Mouse (Mus musculus) ovary, postnatal 10 days (tissue): ENCODE measurements around the gene Supt5.

Experiments
- DNase-seq: peaks from one replicate; pipeline ENCODE4 v3.0.0; 2022; ENCODE audit warnings: low spot score

Supt5 gene

DNA sequence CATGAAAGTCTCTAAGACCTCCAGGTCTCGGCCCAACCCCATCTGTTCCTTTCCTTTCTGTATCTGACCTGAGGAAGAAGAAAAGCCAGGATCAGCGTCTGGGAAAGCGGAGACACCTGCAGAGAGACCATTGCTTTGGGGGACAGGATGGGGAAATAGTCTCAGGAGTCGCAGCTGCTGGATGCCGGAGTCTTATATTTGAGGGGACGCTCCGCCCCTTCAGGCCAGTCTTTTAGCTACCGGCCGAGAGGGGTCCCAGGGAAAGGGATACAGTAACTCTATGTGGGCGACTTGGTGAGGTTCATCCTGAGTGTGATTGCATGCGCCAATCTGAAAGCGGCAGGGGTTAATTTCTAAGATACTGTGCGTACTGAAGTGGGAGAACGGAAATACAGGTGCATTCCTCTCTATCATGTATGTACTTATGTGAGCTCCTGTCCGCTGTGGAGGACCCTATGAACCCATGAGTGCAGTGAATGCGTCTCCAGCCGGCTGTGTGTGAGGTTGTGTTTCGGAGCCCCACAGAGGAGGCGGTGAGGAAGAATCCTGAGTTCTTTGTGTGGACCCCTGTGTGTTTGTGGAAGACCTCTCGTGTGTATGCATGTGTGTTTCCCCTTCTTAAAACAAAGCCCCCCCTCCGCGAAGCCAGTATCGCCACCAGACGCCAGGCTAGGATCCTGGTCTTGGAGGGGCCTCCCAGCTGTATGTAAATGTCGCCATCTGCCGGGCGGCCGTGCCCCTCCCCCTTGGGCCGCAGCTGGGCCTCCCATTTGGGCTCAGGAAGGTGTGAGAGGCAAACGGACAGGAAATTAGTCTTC lies 36.7 kb downstream of the Supt5 start, which contains the start of gene Dll3:
Gene Dll3, minus strand, starts transcription at position 623 of the 818 bp plus-strand sequence.
- no peak for DNase-seq

DNA sequence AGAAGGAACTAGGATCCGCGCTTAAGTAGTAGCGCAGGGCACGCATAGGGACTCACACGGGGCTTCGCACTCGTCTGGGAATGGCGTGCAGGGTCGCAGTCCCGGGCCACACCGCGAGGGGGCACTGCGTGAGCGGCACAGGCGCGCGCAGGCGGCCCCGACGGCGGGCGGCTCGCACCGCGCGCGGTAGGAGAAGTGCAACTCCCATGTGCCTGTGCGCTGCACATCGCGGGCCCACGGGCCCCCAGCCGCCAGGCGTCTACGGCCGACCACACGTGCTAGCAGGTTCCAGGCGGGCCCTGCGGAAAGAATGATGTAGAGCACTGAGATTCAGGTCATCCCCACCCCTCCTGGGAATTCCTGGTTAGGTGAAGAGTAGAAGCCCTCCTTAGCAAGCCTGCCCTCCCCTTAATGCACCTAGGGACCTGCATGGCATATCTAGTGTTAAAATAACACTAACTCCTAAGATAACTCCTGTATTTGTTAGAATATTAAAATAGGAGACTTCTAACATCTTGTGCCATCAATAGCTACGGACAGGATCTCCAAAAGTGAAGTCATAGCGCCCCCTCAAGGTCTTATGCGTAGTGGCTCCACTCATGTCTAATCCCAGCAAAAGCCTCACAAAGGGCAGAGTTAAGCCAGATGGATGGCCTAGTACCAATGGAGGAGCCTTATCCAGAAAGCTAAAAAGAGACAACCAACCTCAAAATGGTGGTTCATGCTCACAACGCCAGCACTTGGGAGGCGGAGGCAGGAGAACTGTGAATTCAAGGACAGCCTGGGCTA lies 39.5 kb downstream of the Supt5 start:
- DNase-seq, result no peak

DNA sequence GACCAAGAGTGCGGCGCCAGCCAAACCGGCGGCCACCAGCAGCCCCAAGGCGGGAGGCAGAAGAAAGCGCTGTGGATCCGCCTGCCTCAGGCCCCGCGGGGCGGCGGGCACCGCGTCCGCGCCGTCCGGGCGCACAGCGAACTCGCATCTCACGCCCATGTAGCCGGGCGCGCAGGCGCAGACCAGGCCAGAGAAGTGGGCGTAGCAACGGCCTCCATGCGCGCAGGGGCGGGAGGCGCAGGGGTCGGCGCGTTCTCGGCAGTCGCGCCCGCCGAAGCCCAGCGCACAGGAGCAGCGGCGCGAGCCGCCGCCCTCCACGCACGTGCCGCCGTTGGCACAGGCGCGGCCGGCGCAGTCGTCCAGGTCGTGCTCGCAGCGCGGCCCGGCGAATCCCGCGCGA lies 44.1 kb downstream of the Supt5 start:
- peak; percentile 25 for DNase-seq

DNA sequence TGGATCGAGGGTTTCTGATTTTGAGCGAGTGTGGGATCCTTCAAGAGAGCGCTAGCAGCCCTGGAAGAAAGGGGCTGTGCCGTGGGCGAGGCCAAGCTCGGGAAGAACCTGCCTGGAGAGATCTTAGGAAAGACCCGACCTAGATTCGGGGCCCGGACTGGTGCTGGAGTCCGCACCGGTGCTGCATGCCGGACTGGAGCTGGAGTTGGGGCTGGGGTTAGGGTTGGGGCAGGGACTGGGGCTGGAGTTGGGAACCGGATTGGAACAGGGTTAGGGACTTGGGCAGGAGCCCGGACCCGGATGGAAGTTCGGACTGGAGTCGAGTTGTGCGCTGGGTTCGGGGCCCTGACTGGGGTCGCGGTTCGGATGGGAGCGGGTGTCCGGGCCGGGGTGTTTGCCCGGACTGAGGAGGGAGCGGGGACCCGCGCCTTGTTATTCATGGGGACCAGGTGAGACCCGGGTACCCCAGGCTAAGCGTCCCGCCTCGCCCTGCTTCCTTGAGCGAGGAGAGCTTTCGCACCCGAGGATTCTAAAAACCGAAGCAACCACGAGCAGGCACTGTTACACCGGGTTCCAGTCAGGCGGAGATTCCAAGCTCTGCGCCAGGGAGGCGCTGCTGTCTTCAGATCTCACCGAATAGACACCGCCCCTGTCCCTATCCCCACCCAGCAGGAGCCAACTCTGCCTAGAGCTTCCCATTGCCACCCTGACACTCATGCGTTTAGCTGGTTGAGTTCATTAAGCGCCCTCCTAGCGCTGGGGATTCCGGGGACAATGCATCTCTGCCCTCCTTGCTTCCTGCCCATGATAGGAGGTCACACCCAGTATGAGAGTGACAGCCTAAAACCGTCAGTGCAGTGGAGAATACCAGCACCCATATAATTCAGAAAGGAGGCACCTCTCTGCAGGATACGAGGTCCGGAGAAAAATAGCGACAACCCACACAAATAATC lies 47.6 kb downstream of the Supt5 start, which contains the start of gene Selenov:
Gene Selenov, minus strand, starts transcription at position 549 of the 953 bp plus-strand sequence.
- DNase-seq, result no peak

DNA sequence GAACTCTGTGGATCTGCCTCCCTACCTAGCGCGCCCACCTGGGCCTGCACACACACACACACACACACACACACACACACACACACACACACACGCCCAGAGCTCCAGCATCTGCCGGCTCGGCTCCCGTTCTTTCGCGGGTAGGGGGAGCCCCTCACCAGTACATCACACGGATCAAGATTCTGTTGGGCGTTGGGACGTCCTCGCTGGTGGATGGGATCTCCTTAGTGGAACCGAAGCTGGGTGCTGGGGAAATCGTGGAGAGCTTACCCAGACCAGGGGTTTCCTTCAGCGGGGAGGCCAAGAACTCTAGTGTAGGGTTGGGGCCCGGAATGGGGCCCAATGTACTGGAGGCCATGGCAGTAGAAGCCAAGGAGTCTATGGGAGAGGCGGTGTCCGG lies 48.4 kb downstream of the Supt5 start:
- no peak for DNase-seq

DNA sequence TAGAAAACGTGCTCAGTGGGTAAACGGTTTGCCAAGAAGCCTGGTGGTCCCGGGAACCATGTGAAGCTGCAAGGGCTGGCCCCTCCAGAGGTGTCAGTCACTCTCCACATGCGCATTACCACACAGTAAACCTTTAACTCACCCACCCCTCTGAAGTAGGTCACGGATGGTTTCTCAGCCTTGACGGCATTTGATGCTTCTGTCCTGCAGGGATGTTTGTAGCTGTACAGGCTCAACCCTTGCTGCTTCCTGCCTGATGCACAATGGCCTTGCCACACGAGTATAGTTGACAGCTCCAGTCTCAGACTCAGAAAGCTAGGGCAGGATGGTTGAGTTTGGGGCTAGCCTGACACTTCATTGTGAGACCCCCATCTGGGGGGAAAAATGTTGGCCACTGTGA lies 57.9 kb downstream of the Supt5 start:
- DNase-seq, result no peak

DNA sequence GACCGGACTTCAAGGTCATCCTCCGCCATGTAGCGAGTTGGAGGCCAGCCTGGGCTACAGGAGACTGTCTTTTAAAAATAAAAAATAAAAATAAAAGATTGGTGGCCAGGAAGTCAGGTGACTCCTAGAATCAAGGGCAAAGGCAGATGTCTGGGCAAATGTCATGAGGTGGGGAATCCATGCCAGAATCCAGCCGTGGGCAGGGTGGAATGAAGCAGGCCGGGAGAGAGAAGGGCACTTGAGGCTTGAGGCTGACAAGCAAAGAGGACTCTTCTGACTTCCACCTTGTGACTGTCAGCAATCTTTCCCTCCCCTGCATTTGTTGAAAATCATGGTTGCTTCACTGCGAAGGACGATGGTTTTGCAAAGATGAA lies 60.3 kb downstream of the Supt5 start:
- DNase-seq, result no peak

DNA sequence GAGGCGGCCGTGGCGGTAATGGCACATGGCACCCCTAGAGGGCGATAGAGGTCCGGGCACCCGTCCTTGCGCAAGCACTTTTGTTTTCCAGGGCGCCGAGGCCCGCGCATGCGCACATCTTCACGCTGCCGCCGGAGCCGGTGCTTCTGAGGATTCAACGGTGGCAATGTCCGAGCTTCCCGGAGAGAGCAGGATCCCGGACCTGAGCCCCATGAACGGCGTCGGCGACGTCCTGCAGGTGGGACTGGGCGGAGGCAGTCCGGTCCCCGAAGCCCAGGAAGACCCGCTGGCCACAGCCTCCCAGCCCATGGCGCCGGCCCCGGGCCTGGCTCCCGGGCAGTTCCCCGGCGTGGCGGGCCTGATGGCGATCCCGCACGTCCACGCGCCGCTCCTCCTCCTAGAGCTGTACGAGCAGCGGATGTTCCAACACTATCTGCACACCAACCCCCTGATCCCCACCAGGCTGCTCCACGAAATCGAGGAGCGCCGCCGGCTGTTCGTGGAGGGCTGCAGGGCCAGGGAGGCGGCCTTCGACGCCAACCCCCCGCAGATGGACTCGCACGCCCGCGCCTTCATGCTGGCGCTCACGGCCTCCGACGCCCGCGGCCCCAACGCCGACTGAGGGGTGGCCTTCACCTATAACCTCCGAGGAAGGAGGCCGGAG lies 60.8 kb downstream of the Supt5 start, which contains the start of gene Eid2b:
Gene Eid2b, plus strand, starts transcription at position 125 of the 664 bp plus-strand sequence.
- peak; percentile 98 for DNase-seq

DNA sequence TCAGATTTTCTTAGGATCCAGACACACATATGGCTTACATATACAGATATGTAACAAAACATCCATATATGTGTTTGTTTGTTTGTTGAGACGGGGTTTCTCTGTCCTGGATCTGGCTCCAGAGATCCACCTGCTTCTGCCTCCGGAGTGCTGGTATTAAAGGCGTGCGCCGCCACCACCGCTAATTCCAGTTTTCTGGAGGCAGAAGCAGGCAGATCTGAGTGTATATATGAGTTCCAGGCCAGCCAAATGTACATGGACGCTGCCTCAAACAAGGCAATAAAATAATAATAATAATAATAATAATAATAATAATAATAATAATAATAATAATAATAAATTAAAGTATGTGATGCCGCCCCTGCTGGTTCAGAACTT lies 61.3 kb downstream of the Supt5 start:
- DNase-seq, result no peak

DNA sequence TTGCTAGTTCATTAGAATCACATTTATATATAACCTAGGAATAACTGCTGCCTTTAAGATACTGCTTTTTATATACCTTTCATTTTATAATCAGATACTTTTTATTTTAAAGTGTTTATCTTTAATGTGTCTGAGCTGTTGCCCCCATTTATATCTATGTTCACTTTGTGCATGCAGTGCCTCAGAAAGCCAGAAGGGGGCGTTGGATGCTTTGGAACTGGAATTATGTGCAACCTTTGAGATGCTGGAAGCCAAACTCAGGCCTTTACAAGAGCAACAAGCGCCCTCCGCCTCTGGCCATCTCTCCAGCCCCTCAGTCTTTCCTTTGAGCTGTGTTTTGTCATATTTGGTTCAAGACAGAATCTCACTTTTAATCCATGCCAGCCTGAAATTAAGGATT lies 66.8 kb downstream of the Supt5 start:
- no peak for DNase-seq

DNA sequence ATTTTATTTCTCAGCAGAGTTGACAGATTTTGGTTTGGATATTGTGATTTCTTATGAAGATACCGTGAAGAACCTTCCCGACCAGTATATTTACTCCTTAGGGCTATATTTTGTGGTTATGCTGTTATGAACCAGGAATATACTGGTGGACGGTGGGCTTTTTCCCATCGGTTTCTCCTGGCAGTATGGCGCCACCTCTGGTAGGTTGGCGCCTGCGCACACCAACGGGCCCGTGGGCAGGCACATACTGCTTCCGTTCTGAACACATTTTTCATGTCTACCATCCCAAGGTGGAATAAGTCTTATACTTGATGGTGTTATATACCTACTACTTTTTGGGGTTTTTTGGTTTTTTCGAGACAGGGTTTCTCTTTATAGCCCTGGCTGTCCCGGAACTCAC lies 69.2 kb downstream of the Supt5 start:
- DNase-seq, result no peak

DNA sequence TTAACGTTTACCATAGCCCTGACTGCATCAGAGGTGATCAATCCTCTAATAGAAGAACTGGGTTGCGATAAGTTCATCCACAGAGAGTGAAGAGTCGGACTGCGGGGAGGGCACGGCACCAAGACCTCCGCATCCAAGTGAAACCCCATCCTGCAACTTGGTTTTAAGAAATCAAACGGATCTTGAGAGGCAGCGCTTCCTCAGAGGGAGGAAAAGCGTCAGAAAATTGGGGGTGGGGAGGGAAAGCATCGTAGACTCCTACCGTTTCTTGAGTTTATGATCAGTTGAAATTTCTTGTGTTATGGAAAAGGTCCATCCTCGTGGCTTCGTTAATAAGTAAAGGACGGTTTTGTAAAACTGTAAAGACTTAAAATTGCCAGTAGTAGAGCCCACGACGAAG lies 70.0 kb downstream of the Supt5 start:
- no peak for DNase-seq

DNA sequence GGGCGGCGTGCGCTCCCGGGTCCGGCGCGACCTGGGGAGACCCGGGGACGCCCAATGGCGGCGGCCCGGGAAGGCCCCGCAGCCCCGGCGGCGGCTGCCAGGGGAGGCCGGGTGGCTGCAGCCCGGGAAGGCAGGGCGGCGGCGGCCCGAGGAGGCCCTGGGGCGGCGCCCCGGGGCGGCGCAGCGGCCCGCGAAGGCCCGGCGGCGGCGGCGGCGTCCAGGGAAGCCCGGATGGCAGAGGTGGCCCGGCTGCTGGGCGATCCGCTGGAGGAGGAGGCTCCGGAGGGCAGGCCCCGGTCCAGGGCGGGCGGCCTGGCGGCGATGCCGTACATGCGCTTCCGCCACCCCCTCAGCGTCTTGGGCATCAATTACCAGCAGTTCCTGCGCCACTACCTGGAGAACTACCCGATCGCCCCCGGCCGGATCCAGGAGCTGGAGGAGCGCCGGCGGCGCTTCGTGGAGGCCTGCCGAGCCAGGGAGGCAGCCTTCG lies 70.5 kb downstream of the Supt5 start:
- DNase-seq, result peak; percentile 49

DNA sequence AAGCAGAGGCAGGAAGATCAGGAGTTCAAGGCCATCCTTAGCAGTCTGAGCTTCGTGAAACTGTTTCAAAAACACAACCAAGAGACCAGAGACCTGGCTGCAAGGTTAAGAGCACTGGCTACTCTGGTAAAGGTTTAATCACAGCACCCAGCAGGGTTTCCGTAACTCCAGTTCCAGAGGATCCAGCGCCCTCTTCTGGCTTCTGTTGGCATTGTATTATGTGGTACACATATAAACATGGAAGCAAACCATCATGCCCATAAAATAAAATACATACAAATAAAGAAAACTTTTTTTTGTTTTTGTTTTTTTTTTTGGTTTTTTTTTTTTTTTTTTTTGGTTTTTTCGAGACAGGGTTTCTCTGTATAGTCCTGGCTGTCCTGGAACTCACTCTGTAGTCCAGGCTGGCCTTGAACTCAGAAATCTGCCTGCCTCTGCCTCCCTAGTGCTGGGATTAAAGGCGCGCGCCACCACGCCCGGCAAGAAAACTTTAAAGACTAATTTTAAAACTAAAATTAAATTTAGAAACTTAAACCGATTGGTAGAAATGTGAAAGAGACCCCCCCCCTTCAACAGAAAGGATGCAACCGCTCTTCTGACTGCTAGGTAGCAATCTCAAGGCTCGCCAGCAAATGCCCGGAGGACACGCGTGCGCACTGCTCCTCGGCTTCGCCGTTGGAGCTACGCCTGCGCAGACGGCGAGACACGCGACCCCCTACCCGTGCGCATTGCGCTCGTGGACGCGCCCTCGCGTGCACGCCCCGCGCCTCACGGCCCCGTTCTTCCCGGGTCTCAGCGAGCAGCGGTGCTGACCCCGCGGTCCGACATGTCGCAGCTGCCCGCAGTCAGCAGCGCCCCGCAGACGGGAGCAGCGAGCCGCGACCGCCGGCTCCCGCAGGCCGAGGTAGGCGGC lies 71.2 kb downstream of the Supt5 start, which contains the start of gene Eid2:
Gene Eid2, plus strand, starts transcription at position 753 of the 913 bp plus-strand sequence.
- DNase-seq, result peak; percentile 70

DNA sequence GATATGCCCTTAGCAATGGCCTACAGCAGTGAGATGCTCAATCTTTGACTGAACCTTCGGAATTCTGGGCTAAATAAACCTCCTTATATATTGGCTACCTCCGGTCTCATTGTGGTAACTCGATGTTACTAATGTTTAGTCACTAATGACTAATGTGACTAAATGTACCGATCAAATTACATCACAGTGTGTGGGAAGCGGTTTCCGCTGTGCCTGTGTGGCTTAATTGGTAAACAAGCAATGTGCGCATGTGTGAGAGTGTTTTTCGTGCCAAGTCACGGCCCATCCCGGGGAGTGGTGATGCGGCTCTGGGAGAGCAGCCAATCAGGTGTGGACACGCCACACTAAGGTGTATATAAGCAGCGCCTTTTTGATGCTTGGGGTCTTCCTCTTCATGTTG lies 73.2 kb downstream of the Supt5 start:
- no peak for DNase-seq
